Mouse (Mus musculus) left cerebral cortex, adult 18-20 months (tissue): ENCODE data around the gene Mrpl2. TPM values are rescaled to one million over a fixed set of nuclear protein-coding genes. Genes with fewer than 3 reads are reported as not detected.
A peak's percentile ranks its signal among the peaks of the same experiment; 100 is the strongest.

Source experiments
- DNase-seq, 2 experiments: peaks; one replicate each; pipeline ENCODE4 v3.0.0; 2021 to 2022; ENCODE audit warnings: low spot score in 2 of 2, mixed read lengths in 1 of 2
- total RNA-seq, 2 experiments: library from RNA; stranded (reverse); gene quantifications; 2 replicates each; pipeline ENCODE4 v1.2.3; 2021

The Mrpl2 gene
- total RNA-seq, 2 experiments from 2014 or later: 51.8 to 53.0 TPM

GRCm38 (mm10) chr17:46661351-46661750, 15.3 kb downstream of the Mrpl2 start:
- no peak for DNase-seq

DNA sequence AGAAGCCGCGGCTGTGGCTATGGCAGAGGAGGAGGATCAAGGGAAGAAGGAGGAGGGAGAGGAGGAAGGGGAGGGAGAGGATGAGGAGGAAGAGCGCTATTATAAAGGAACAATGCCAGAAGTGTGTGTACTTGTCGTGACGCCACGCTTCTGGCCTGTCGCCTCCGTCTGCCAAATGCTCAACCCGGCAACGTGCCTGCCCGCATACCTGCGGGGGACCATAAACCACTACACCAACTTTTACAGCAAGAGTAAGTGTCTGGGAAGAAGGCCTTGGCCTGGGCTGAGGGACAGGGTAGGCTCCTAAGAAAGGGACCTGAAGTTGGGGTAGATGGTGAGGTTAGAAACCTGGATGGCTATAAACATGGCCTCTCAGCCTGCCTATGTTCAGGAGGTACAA, 16.0 kb downstream of the Mrpl2 start:
- no peak for DNase-seq

GRCm38 (mm10) chr17:46662730-46663129, 16.7 kb downstream of the Mrpl2 start:
- no peak for DNase-seq

DNA sequence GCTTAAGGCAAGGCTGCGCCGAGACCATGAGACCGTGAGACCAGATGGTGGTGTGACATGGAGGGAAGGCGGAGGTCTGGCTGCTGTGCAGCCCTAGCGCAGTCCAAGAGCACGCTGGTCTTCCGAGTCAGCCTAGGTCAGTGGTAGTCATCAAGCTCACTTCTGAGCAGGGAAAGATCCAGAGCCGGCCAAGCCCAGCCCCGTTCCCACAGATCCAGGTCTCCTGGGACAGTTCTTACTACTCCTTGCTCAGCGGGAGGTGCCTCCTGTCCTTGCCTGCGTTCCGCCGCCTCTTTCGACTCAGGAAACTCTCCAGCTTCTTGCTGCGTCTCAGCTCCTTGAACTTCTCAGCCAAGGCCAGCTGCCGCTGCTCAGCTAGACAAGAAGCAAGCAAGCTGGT, 21.7 kb downstream of the Mrpl2 start:
- no peak for DNase-seq

- no peak for DNase-seq
Observed at GRCm38 (mm10) chr17:46669911-46670310, 23.9 kb downstream of the Mrpl2 start.

DNA sequence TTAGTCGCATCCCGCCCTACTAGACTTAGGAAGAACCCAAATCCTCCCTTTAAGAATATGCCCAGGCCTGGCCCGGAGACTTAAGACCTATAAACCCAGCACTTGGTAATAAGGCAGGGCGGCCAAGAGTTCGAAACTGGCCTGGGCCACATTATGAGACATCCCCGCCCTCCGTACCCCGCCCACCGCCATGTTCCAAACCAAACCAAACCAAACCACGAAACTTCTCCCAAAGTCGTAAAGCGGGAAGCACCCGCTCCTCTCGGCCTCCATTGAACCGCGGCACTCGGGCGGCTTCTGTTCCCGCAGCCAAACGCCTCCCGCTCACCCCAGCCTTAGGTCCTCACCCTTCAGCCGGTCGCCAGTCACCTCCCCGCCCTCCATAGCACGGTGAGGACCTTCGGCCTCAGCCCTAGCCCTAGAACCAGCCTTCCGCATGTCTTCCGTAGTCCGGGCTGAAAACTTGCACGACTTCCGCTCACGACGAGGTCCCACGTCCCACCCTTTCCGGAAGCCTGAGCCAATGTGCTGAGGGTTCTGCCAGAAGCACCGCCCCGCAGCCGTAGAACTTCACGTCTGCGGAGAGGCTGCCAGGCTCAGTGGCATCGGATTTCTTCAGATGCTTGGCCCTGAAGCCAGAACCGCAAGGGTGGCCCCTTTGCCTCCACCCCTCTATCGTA, 28.0 kb downstream of the Mrpl2 start, which contains the start of gene Rrp36:
TSS of gene Rrp36 (minus strand) at position 503 of the 680 bp plus-strand sequence.
- DNase-seq: peak; percentile 91 to 92

GRCm38 (mm10) chr17:46674530-46675283, 28.7 kb downstream of the Mrpl2 start:
- DNase-seq: no peak

DNA sequence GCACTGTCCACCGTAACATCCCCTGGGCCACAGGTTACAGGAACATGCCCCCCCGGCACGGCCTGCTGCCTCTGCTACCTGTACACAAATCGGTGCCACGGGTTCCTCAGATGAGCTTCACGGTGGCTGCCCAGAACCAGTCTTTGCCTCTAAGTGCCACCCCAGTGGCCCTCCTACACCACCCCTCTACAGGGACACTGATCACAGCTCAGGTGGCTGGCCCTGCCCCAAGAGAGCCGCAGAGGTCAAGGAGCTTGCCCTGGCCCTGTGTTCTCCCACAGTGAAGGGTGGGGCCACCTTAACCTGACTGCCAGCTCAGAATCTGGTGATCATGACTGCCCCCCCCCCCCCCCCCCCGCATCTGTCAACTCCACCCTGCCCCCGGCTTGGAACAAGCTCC, 32.4 kb downstream of the Mrpl2 start, which contains the start of gene Mea1:
TSS of gene Mea1 (plus strand) at position 378 of the 400 bp plus-strand sequence.
- DNase-seq: no peak

DNA sequence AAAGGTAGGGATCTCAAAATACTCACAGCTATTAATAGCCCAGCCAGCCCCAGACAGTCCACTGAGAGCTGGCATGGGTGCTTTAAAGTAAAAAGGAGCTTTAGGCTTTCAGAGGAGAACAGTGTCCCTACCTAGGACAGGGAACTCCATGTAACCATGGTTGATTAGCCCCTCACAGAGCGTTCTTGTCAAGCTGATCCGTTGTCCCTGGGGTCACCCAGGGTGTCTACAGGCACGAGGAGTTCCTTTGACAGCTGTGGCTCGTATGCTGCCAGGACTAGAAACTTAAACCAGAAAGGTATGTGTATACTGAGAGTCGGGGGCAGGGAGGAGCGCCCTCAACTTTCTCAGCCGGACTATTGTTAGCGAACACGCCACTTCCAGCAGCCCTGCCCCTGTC, 32.9 kb downstream of the Mrpl2 start:
- no peak for DNase-seq

GRCm38 (mm10) chr17:46679843-46680759, 34.1 kb downstream of the Mrpl2 start:
- peak; percentile 24 to 30 for DNase-seq

- DNase-seq: peak; percentile 97 to 98
Observed at GRCm38 (mm10) chr17:46680760-46681373, 34.8 kb downstream of the Mrpl2 start, which contains the start of gene Klhdc3. Klhdc3 (minus strand) TSS chr17:46680914.

DNA sequence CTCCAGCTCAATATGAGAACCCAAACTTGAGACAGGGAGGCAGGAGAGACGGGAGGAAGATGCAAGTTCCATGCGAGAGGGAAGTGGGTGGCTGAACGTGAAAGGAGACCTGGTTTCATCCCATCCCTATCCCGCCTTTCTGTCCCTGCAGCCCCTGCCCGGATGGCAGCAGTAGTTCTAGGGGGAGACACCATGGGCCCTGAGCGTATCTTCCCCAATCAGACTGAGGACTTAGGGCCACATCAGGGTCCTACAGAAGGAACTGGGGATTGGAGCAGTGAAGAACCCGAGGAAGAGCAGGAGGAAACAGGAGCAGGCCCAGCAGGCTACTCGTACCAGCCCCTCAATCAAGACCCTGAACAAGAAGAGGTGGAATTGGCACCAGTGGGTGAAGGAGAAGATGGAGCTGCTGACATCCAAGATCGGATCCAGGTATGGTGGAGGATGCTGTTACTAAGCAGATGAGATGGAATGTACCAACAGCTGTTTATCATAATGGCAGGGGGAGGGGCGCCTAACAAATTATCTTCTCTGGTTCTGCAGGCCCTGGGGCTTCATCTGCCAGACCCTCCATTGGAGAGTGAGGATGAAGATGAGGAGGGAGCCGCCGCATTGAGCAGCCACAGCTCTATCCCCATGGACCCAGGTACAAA, 35.6 kb downstream of the Mrpl2 start:
- DNase-seq: no peak

DNA sequence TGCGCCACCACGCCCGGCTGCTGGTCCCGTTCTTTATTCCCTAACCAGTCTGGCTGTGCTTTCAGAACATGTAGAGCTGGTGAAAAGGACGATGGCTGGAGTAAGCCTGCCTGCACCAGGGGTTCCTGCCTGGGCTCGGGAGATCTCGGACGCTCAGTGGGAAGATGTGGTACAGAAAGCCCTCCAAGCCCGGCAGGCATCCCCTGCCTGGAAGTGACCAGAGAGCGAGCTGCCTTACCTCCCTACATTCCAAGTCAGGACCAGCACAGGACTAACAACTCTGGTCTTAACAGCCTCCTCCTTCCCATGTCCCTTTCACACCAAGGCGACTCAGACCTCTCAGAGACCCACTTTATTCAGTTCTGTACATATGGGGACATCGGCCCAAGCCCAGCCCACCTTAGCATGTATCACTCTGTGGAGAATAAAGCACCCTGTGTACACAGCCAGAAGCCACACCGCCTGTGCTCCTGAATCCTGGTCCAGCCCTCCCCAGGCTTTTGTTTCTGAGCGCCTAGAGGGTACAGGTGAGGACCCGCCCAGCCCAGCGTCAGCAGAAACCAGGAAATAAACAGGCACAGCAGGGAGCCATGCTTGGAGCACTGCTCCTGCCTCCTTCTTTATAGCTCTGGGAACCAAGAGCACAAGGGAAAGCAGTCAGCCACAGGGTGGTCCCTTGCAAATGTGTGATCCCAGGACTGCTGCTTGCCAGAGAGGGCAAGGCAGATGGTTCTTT, 36.8 kb downstream of the Mrpl2 start:
- no peak for DNase-seq

DNA sequence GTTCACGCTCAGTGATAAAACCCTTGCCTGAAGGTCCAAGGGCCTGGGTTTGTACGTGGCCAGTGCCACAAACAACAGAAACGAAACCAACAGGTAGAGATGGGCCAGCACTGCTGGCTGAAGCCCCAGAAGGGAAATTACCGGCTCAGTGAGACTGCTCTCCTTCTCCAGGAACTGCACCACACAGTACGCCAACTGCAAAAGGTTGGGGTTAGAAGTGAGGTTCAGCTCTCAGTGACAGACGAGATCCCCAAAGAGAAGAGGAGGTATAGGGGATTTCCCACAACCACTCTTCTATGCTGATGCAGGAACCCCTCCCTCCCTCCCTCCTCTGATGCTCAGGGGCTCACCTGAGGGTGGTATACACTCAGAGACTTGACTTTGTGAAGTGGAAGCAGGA, 39.9 kb downstream of the Mrpl2 start:
- DNase-seq: no peak

GRCm38 (mm10) chr17:46690665-46691064, 44.6 kb downstream of the Mrpl2 start:
- DNase-seq: no peak

DNA sequence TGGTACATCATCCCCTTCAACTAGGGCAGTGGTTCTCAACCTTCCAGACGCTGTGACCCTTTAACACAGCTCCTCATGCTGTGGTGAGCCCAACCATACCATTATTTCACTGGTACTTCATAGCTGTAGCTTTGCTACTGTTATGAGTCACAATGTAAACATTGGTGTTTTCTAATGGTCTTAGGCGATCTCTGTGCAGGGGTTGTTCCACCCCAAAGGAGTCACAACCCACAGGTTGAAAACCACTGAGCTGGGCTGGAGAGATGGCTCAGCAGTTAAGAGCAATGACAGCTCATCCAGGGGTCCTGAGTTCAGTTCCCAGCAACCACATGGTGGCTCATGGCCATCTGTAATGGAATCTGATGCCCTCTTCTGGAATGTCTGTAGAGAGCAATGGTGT, 45.4 kb downstream of the Mrpl2 start:
- DNase-seq: no peak

GRCm38 (mm10) chr17:46694517-46695063, 48.6 kb downstream of the Mrpl2 start:
- no peak for DNase-seq

DNA sequence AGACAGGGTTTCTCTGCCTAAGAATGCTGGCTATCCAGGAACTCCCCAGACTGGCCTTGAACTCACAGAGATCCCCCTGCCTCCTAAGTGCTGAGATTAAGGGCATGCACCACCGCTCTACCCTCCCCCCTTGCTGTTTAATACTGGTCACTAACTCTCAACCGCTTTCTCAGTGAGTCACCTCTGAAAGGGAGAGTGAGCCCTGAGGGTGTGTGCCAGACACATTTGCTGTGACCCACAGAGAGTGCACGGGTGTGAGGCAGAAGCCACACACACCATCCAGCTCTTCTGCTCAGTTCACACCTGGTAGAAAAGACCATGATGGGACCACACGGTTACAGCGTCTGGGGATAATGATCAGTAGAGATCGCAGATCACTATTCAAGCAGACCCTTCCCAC, 52.5 kb downstream of the Mrpl2 start:
- no peak for DNase-seq

- DNase-seq: no peak
Observed at GRCm38 (mm10) chr17:46699245-46699644, 53.2 kb downstream of the Mrpl2 start.
